Mouse (Mus musculus): ENCODE results near the gene Dnmbp. TPM values are rescaled to one million over a fixed set of nuclear protein-coding genes. Genes with fewer than 3 reads are reported as not detected.
A peak's percentile ranks its signal among the peaks of the same experiment; 100 is the strongest.

The Dnmbp gene
- total and polyA plus RNA-seq, 3 experiments: 5.4 to 9.4 TPM; not detected in 1

- peaks cover 0 to 9% of the 10 kb centered on the region in 2 experiments; a peak in 3 of 4 replicates for H3K27me3 ChIP-seq (ENCODE audit: control insufficient read depth in 1 of 2, insufficient read depth in 2 of 2, low read length in 2 of 2)
- H3K27ac ChIP-seq (ENCODE audit: control insufficient read depth, low read depth, low read length): no peak overlapping the region
- H3K9ac ChIP-seq (ENCODE audit: control insufficient read depth, low read depth, low read length, poor library complexity, severe bottlenecking): no peak overlapping the region
- DNase-seq (ENCODE audit: low read depth, low spot score): peak; percentile 76
- peak; percentile 27; the same call in 1 of the 2 replicates for TF ChIP-seq ZC3H11A (IDR thresholded peaks at IDR 0.05; ENCODE audit: low read depth, low read length)
- TF ChIP-seq CTCF (IDR thresholded peaks at IDR 0.05 in 2 of 3, conservative IDR thresholded peaks at IDR 0.05 in 1 of 3; ENCODE audit: control insufficient read depth in 1 of 3, insufficient read depth in 1 of 3, low read depth in 2 of 3, low read length in 3 of 3, poor library complexity in 1 of 3, severe bottlenecking in 1 of 3): peak; percentile 31 to 75 (median 63)
- TF ChIP-seq SMC3 (IDR thresholded peaks at IDR 0.05; ENCODE audit: low read depth, low read length): peak; percentile 65
- no peak for TF ChIP-seq JUND (IDR thresholded peaks at IDR 0.05; ENCODE audit: low read depth, low read length)
- TF ChIP-seq ZNF384 (IDR thresholded peaks at IDR 0.05; ENCODE audit: low read depth, low read length): no peak
- peak; percentile 55 for TF ChIP-seq RAD21 (IDR thresholded peaks at IDR 0.05; ENCODE audit: low read depth, low read length)
- no peaks in the 10 kb centered on the region for H3K9me3 ChIP-seq (replicated peaks; ENCODE audit: insufficient read depth, low read length)
- no peaks in the 10 kb centered on the region for H3K79me2 ChIP-seq (ENCODE audit: control insufficient read depth, insufficient read depth, low read length, poor library complexity)
- H3K4me1 ChIP-seq (ENCODE audit: control insufficient read depth in 1 of 2, insufficient read depth in 2 of 2, low read length in 2 of 2): 0 out of 4 replicates have a peak, but pooled peaks cover 0 to 3% of the 10 kb centered on the region in 2 experiments
- no peaks in the 10 kb centered on the region for H3K36me3 ChIP-seq (ENCODE audit: control insufficient read depth in 1 of 2, insufficient read depth in 2 of 2, low read length in 2 of 2)
- H3K4me3 ChIP-seq (ENCODE audit: control insufficient read depth in 1 of 2, insufficient read depth in 1 of 2, low read depth in 2 of 2, low read length in 2 of 2): no peak overlapping the region
These were observed 21.2 kb upstream of the Dnmbp start for GRCm38 (mm10) chr19:43961185-43961584.

GRCm38 (mm10) chr19:43960014-43960413 is 20.0 kb upstream of the Dnmbp start:
- H3K27ac ChIP-seq (ENCODE audit: control insufficient read depth, low read depth, low read length): no peak overlapping the region
- no peak for TF ChIP-seq SMC3 (IDR thresholded peaks at IDR 0.05; ENCODE audit: low read depth, low read length)
- no peak for TF ChIP-seq RCOR1 (IDR thresholded peaks at IDR 0.05; ENCODE audit: low read depth, low read length)
- no peak for TF ChIP-seq RAD21 (IDR thresholded peaks at IDR 0.05; ENCODE audit: low read depth, low read length)
- TF ChIP-seq KAT2A (conservative IDR thresholded peaks at IDR 0.05; ENCODE audit: low read depth, low read length): no peak
- H3K79me2 ChIP-seq (ENCODE audit: control insufficient read depth, insufficient read depth, low read length, poor library complexity): no peaks in the 10 kb centered on the region
- H3K4me1 ChIP-seq (ENCODE audit: control insufficient read depth in 1 of 2, insufficient read depth in 2 of 2, low read length in 2 of 2): no peaks in the 10 kb centered on the region
- DNase-seq (ENCODE audit: low read depth, low spot score): no peak
- peaks cover 0 to 12% of the 10 kb centered on the region in 2 experiments; a peak in 3 of 4 replicates for H3K27me3 ChIP-seq (ENCODE audit: control insufficient read depth in 1 of 2, insufficient read depth in 2 of 2, low read length in 2 of 2)
- no peaks in the 10 kb centered on the region for H3K9me3 ChIP-seq (replicated peaks; ENCODE audit: insufficient read depth, low read length)
- H3K4me3 ChIP-seq (ENCODE audit: control insufficient read depth in 1 of 2, insufficient read depth in 1 of 2, low read depth in 2 of 2, low read length in 2 of 2): no peak overlapping the region
- H3K36me3 ChIP-seq (ENCODE audit: control insufficient read depth in 1 of 2, insufficient read depth in 2 of 2, low read length in 2 of 2): no peaks in the 10 kb centered on the region
- H3K9ac ChIP-seq (ENCODE audit: control insufficient read depth, low read depth, low read length, poor library complexity, severe bottlenecking): no peak overlapping the region

GRCm38 (mm10) chr19:43959162-43959561 is 19.2 kb upstream of the Dnmbp start:
- Histone ChIP-seq H3K9ac (ENCODE audit: control insufficient read depth, low read depth, low read length, poor library complexity, severe bottlenecking) (no peak overlapping the region), H3K79me2 (ENCODE audit: control insufficient read depth, insufficient read depth, low read length, poor library complexity) (no peaks in the 10 kb centered on the region), H3K36me3 (ENCODE audit: control insufficient read depth in 1 of 2, insufficient read depth in 2 of 2, low read length in 2 of 2) (no peaks in the 10 kb centered on the region), H3K4me1 (ENCODE audit: control insufficient read depth in 1 of 2, insufficient read depth in 2 of 2, low read length in 2 of 2) (no peaks in the 10 kb centered on the region), H3K27ac (ENCODE audit: control insufficient read depth, low read depth, low read length) (no peak overlapping the region), H3K4me3 (ENCODE audit: control insufficient read depth in 1 of 2, insufficient read depth in 1 of 2, low read depth in 2 of 2, low read length in 2 of 2) (no peak overlapping the region), H3K9me3 (replicated peaks; ENCODE audit: insufficient read depth, low read length) (no peaks in the 10 kb centered on the region), H3K27me3 (ENCODE audit: control insufficient read depth in 1 of 2, insufficient read depth in 2 of 2, low read length in 2 of 2) (peaks cover 0 to 12% of the 10 kb centered on the region in 2 experiments; a peak in 3 of 4 replicates)
- DNase-seq (ENCODE audit: low read depth, low spot score): peak; percentile 85
- TF ChIP-seq ETS1 (IDR thresholded peaks at IDR 0.05; ENCODE audit: low read depth, low read length): no peak
- TF ChIP-seq UBTF (IDR thresholded peaks at IDR 0.05; ENCODE audit: borderline replicate concordance, insufficient read depth, low read depth, low read length): no peak
- TF ChIP-seq TBP (IDR thresholded peaks at IDR 0.05; ENCODE audit: low read depth, low read length): no peak
- no peak for TF ChIP-seq POLR2AphosphoS2 (IDR thresholded peaks at IDR 0.05; ENCODE audit: low read length)
- no peak for TF ChIP-seq MAZ (IDR thresholded peaks at IDR 0.05; ENCODE audit: low read depth, low read length)
- TF ChIP-seq CHD2 (IDR thresholded peaks at IDR 0.05; ENCODE audit: low read length): no peak
- no peak for TF ChIP-seq EP300 (IDR thresholded peaks at IDR 0.05; ENCODE audit: low read depth in 1 of 2, low read length in 2 of 2)
- TF ChIP-seq JUND (IDR thresholded peaks at IDR 0.05; ENCODE audit: low read depth, low read length): no peak
- no peak for TF ChIP-seq E2F4 (IDR thresholded peaks at IDR 0.05; ENCODE audit: borderline replicate concordance, low read depth, low read length)
- no peak for TF ChIP-seq GATA1 (IDR thresholded peaks at IDR 0.05; ENCODE audit: low read depth, low read length)
- TF ChIP-seq MYB (IDR thresholded peaks at IDR 0.05; ENCODE audit: low read depth, low read length): no peak
- TF ChIP-seq SMC3 (IDR thresholded peaks at IDR 0.05; ENCODE audit: low read depth, low read length): peak; percentile 90
- no peak for TF ChIP-seq BHLHE40 (IDR thresholded peaks at IDR 0.05; ENCODE audit: borderline replicate concordance, low read depth, low read length)
- TF ChIP-seq GABPA (IDR thresholded peaks at IDR 0.05; ENCODE audit: low read depth, low read length): no peak
- TF ChIP-seq RAD21 (IDR thresholded peaks at IDR 0.05; ENCODE audit: low read depth, low read length): peak; percentile 70
- TF ChIP-seq RCOR1 (IDR thresholded peaks at IDR 0.05; ENCODE audit: low read depth, low read length): no peak
- TF ChIP-seq SIN3A (IDR thresholded peaks at IDR 0.05; ENCODE audit: low read length): no peak
- TF ChIP-seq CTCF (IDR thresholded peaks at IDR 0.05 in 2 of 3, conservative IDR thresholded peaks at IDR 0.05 in 1 of 3; ENCODE audit: control insufficient read depth in 1 of 3, insufficient read depth in 1 of 3, low read depth in 2 of 3, low read length in 3 of 3, poor library complexity in 1 of 3, severe bottlenecking in 1 of 3): peak; percentile 96 to 100 (median 96)
- no peak for TF ChIP-seq ZNF384 (IDR thresholded peaks at IDR 0.05; ENCODE audit: low read depth, low read length)
- no peak for TF ChIP-seq MYC (IDR thresholded peaks at IDR 0.05; ENCODE audit: low read depth, low read length)
- TF ChIP-seq ZKSCAN1 (IDR thresholded peaks at IDR 0.05; ENCODE audit: low read depth, low read length): no peak
- peak; percentile 22; the same call in 1 of the 2 replicates for TF ChIP-seq MAX (IDR thresholded peaks at IDR 0.05; ENCODE audit: low read length)
- TF ChIP-seq MAFK (IDR thresholded peaks at IDR 0.05; ENCODE audit: borderline replicate concordance, low read depth, low read length): no peak
- TF ChIP-seq ZC3H11A (IDR thresholded peaks at IDR 0.05; ENCODE audit: low read depth, low read length): peak; percentile 54

Data from MEL (cell line).